Comparison of ENCODE assay signal across 11 mouse cellular contexts in genomic region chr16:50449086-50449485, GRCm38 (mm10).
"Had no signal": no experiment of that assay in that cellular context is flagged by ENCODE, and none has a peak within 500 bp of the region (broad histone marks: within the 10 kb centered on the region; RNA-seq: fewer than 3 reads in every experiment).

No protein-coding gene starts in this region.

- H3K27ac ChIP-seq: left cerebral cortex, adult 2 months; limb, embryonic 15.5 days; liver, embryonic 12.5 days; lung, embryonic 15.5 days; midbrain, embryonic 10.5 days; stomach, embryonic 15.5 days had no signal

- H3K27me3 ChIP-seq: limb, embryonic 15.5 days; liver, embryonic 12.5 days; lung, embryonic 15.5 days; stomach, embryonic 15.5 days had no signal

- H3K36me3 ChIP-seq: limb, embryonic 15.5 days; liver, embryonic 12.5 days; lung, embryonic 15.5 days; midbrain, embryonic 10.5 days; stomach, embryonic 15.5 days had no signal

- H3K4me3 ChIP-seq: left cerebral cortex, adult 2 months; limb, embryonic 15.5 days; liver, embryonic 12.5 days; lung, embryonic 15.5 days; midbrain, embryonic 10.5 days; stomach, embryonic 15.5 days had no signal

- DNase-seq: kidney, adult 8-10 months; kidney, postnatal 25 days; lung, postnatal 14 days; thymus, postnatal 36 days had no signal

- H3K9ac ChIP-seq: limb, embryonic 15.5 days; liver, embryonic 12.5 days; lung, embryonic 15.5 days; stomach, embryonic 15.5 days had no signal

- H3K4me1 ChIP-seq: limb, embryonic 15.5 days; liver, embryonic 12.5 days; lung, embryonic 15.5 days; midbrain, embryonic 10.5 days; stomach, embryonic 15.5 days had no signal

- H3K9me3 ChIP-seq: limb, embryonic 15.5 days; liver, embryonic 12.5 days; lung, embryonic 15.5 days; midbrain, embryonic 10.5 days; stomach, embryonic 15.5 days had no signal

- ATAC-seq: liver, embryonic 12.5 days; midbrain, embryonic 16.5 days had no signal

- H3K4me2 ChIP-seq: limb, embryonic 15.5 days; liver, embryonic 12.5 days; lung, embryonic 15.5 days; stomach, embryonic 15.5 days had no signal
